Mouse (Mus musculus) skeletal muscle tissue, adult 2 months (tissue): ENCODE measurements around the gene Rap1a.
"Not testable (repeated sequence)": the region's sequence is repeated elsewhere in the genome, so short reads cannot be mapped to it uniquely, and the experiment has no call there.

Experiments used
- DNase-seq: peaks from one replicate; pipeline ENCODE4 v3.0.0-alpha.2; 2012; ENCODE audit warnings: low read depth, low spot score

The Rap1a gene

GRCm38 (mm10) chr3:105716353-105717000 lies 84.7 kb downstream of the Rap1a start:
- no peak for DNase-seq

DNA sequence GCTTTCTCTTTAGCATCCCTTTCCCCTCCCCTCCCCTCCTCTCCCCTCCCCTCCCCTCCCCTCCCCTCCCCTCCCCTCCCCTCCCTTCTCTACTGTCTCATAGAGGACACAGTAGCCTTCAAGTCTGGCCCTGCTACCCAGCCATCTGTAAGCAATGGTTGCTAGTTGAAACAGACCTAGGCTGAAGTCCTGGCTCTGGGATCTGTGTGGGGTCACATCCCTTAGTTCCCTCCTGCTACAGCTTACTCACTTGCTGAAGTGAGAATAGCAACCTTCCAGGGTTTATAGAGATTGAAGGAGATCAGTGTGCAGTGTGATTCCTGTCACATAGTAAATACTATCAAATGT lies 86.3 kb downstream of the Rap1a start:
- DNase-seq: no peak

GRCm38 (mm10) chr3:105714091-105714819 lies 86.9 kb downstream of the Rap1a start:
- peak; percentile 72 for DNase-seq

GRCm38 (mm10) chr3:105712827-105713226 lies 88.3 kb downstream of the Rap1a start:
- DNase-seq: no peak

GRCm38 (mm10) chr3:105711741-105712140 lies 89.4 kb downstream of the Rap1a start:
- DNase-seq: peak; percentile 75

- DNase-seq: no peak
Measured at GRCm38 (mm10) chr3:105710246-105710645, 90.9 kb downstream of the Rap1a start.

- DNase-seq: no peak
Measured at GRCm38 (mm10) chr3:105707590-105707989, 93.5 kb downstream of the Rap1a start.

DNA sequence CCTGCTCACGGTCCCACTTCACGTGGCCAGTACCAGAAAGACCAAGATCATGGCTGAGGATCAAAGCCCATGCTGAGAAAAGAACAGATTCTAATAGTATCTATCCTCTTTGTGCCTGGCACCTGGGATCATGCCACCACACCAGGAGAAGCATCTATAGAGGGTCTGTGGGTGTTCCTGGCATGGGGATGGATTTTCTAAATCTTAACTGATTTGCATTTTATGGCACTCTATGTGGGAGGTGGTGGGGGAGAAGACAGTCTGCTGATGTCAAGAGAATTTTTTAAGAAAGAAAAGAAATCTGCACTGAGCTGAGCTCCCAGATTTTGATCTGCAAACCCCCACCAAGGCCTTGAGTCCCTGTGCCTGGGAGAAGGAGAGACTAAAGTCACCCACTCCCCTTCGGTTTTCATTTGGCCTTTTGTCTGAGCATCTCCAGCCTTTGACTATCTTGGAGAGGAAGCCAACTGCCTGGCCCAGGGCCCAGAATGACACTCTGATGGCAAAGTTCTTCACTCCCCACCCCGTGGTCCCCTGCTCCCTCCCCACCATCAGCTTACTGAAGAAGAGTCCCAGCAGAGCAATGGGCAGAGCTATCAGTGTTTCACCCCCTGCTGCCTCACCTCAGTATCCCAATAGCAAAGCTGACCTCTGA lies 94.6 kb downstream of the Rap1a start:
- no peak for DNase-seq

DNA sequence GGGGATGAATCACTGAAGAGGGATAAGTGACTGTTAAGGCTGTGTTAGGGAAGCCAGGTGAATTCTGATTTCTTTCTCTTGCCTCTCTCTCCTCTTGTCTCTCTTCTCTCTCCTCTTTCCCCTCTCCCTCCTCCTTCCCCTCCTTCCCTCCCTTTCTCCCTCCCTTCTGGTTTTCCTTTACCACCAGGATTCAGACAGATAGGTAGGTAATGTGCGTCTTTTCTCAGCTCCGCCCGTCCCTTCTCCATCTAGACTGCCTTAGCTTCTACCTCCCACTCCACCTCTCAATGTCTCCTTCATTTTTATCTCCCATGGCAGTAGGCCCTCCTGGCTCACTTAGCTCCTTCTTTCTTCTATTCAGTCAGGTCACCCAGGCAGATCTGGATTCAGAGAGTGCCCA lies 95.6 kb downstream of the Rap1a start:
- no peak for DNase-seq

DNA sequence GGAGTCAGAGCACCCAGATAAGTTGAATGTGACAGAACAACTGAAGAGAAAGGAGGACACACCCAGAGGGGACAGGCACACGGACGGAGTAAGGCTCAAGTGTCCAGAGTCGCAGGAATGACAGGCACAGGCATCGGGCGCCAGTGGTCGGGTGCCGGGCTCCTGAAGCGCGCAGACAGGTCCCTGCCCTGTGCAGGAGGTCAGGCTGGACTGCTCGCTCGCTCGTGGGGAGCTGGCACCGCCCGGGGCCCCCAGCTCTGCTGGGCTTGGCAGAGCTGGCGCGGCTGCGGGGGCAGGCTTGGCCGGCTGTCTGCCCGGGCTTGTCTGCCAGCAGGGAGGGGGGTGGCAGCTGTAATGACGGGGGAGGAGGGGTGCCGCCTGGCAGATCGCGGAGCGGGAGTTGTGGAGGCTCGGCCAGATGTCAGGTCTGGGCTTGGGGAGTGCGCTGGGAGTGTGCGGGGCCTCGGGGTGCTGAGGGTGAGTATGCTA lies 96.0 kb downstream of the Rap1a start:
- peak; percentile 70 for DNase-seq

GRCm38 (mm10) chr3:105704031-105705008 lies 96.8 kb downstream of the Rap1a start, which contains the start of gene Inka2:
TSS of gene Inka2 (plus strand) at chr3:105704599.
- DNase-seq: peak; percentile 89

DNA sequence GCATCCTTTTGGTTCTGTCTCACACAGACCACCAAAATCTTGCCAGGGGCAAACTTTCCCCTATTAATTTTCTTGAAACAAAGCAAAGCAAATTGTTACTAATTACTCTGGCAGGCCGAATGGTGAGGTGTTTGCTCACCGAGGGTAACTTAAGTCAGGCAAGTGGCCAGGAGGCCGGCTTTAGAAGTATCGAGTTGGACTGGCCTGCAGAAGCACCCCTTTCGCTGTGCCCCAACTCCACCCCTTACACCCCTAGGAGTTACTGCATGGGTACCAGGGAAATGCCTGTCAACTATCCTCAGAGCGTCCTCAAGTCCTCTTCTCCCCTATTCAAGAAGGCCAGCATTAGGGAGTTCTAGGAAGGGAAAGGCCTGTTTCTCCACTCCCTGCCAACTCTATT lies 97.6 kb downstream of the Rap1a start:
- no peak for DNase-seq

- no peak for DNase-seq
Measured at GRCm38 (mm10) chr3:105701399-105701798, 99.7 kb downstream of the Rap1a start.

DNA sequence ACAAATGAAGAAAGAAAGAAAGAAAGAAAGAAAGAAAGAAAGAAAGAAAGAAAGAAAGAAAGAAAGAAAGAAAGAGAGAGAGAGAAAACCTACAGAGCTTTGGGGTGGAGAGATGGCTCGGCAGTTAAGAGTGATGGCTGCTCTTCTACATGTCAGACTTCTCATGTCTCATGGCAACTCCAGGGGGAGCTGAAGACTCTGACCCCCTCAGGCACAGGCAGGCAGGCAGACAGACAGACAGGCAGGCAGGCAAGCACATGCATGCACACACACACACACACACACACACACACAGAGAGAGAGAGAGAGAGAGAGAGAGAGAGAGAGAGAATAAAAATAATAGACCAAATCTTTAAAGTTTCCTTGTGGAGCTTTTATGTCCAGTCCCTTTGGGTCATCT lies 100.3 kb downstream of the Rap1a start:
- not testable (repeated sequence) for DNase-seq

GRCm38 (mm10) chr3:105699241-105699933 lies 101.7 kb downstream of the Rap1a start:
- no peak for DNase-seq

DNA sequence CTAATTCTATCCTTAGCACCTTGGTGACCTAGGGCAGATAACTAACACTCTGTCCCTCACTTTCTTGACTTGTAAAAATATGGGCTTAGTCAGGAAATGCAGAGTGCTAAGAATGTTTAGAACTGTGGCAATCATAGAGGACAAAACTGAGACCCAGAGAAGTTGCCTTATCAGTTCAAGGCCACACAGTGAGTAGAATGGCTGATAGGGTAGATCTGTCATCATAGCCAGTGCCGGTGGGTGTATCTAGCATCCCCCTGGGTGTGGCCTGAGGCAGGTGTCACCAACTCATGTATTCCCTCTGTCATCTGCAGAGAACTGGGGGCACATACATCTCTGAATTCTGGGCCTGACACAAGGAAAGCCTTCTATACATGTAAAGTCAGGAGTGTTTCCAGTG lies 102.8 kb downstream of the Rap1a start:
- no peak for DNase-seq

- DNase-seq: no peak
Measured at GRCm38 (mm10) chr3:105697148-105697441, 104.0 kb downstream of the Rap1a start.

DNA sequence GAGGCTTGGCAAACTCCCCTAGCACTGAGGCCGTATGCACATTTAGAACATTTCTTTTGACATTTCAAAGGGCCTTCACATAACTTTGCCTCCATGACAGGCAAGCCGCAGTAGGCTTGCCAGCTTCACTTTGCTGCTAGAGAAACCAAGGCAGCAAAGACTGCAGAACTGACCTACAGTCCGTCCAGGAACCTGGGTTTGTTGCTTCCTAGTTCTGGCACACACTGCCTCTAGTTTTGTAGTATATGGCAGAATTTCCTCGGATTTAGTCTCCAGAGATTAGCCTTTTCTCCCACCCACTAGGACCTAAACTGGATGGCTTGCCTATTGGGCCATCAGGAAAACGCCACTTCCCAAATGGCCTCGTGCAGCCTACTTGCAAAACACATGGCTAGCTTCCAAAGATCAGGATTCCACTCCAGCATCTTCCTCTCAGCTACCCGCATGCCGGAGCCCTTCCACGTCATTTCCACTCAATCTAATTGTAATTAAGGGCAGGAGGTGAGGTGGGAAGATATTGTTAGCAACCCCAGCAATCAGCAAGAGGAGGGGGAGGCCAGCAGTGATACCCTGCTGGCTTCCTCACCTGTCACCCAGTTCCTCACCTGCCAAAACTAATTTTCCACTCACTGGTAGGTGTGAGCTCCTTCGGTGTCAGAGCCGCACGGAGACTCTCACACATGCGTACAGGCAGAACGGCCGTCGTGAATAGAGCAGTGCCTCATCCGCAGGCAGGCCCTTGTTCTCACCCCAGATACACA lies 104.6 kb downstream of the Rap1a start:
- DNase-seq: no peak

DNA sequence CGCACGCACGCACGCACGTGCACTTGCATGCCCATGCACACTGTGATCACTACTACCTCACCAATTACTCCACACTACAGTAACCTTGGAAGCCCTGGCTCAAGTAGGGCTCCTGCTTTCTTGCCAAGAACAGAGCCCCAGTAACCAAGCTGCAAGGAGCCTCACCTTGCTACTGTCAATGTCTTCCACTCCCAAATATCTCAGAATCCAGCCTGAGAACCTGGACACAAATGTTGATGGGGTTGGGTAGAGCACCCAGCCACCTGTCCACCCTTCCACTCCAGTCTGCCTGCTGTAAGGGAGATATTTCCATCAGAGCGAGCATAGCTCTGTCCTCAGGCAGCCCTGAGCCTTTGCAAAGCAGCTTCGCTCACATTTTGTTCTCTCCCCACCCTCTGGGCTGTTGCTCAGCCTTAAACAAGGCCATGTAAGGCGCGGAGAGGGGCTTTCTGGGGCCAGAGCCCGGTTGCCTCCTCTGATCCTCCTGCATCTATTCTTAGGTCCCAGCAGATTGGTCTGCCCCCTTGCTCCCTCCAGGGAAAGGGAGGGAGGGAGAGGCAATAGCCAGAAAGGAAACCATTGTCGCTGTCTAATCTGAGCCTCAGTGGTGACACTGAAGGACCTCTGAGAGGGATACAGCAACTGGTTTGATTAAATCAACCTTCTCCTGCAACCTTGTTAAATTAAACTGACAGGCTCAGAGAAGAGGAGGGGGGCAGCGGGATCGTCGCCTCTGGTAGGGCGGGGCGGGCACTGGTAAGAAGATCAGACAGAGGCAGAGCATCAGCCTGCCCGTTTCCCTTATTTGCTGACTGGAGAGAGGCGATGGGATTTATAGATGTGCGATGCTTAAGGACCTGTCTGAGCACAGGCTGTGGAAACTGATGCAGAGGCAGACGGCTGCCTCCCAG lies 105.4 kb downstream of the Rap1a start:
- no peak for DNase-seq
